Mouse (Mus musculus) stomach, postnatal 0 days (tissue): Measurements from ENCODE around the gene Hoxb6.

Source experiments
- CTCF ChIP-seq: IDR thresholded peaks from 2 replicates; pipeline ENCODE4 v1.5.1; 2016; ENCODE audit warnings: antibody characterized with exemption, low read depth, mild to moderate bottlenecking, moderate library complexity
- EP300 ChIP-seq: optimal IDR thresholded peaks from 2 replicates; pipeline ENCODE3; 2016; ENCODE audit warnings: antibody characterized with exemption

GRCm38 (mm10) chr11:96341701-96342575 is 49.7 kb downstream of the Hoxb6 start:
- TF ChIP-seq CTCF (peak; percentile 33), EP300 (no peak)
